Mouse (Mus musculus): ENCODE measurements around the gene Zfp354b. TPM values are rescaled to one million over a fixed set of nuclear protein-coding genes. Genes with fewer than 3 reads are reported as not detected.

Gene Zfp354b
- polyA plus RNA-seq, 1 experiment: 1.9 TPM

DNA sequence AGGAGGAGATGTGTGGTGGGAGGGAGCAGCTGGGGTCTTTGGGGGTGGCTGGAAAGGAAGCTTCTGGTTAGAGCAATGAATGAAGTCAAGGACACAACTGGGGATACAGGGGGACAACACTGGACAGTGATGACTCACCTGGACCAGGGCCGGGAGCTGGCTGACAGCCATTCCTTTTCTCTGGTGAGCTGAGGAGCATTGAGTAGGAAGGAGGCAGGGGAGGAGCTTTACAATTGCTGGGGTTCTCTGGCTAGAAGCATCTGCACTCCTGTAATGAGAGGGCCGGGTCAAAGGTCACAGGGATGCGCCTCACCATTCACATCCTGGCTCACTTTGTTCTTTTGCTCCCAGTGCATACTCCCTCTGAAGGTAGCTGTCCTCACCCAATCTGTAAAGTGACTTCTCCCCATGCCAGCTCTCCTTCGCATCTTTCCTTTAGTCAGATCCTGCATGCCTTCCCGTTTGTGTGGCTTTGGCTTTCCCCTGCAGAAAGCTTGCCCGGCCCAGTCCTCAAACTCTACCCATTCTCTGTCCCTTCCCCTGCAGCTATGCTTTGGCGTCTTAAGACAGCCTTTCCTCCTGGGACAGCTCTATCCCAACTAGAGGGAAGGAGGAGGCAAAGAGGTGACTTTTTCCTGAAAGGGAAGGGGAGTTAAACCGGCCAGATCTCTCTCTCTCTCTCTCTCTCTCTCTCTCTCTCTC, 45.1 kb downstream of the Zfp354b start:
- Histone ChIP-seq H3K27ac (ENCODE audit: control insufficient read depth, insufficient read depth, low read depth, low read length) (no peak overlapping the region), H3K4me1 (ENCODE audit: control insufficient read depth, insufficient read depth, low read length) (peaks cover 6% of the 10 kb centered on the region), H3K4me3 (ENCODE audit: control insufficient read depth, low read depth, low read length) (no peak overlapping the region), H3K27me3 (ENCODE audit: control insufficient read depth, insufficient read depth, low read length) (no peaks in the 10 kb centered on the region), H3K36me3 (ENCODE audit: control insufficient read depth, insufficient read depth, low read length) (no peaks in the 10 kb centered on the region)
- TF ChIP-seq CTCF (IDR thresholded peaks at IDR 0.05; ENCODE audit: control insufficient read depth, insufficient read depth, insufficient replicate concordance, low read depth, low read length) (no peak), POLR2A (IDR thresholded peaks at IDR 0.05; ENCODE audit: control insufficient read depth, low read depth, low read length) (no peak)

DNA sequence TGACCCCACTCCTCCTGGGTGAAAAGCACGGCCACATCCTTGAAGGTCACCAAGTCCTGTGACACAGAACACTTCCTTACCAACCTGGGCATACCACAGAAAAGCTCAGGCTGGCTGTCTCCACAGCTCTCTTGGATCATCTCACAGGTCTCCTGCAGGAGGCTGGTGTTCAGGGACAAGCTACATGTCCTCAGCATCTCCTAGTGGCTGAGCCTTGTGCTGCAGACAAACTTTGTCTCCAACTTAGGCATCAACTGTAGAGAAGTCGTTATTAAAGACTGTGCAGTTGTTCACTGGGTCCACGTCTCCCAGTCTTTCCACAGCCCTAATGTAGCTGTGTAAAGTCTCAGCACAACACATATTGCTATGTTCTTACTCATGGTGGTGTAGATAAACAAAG, 47.7 kb downstream of the Zfp354b start:
- no peaks in the 10 kb centered on the region for H3K27me3 ChIP-seq (ENCODE audit: control insufficient read depth, insufficient read depth, low read length)
- H3K4me3 ChIP-seq (ENCODE audit: control insufficient read depth, low read depth, low read length): no peak overlapping the region
- H3K36me3 ChIP-seq (ENCODE audit: control insufficient read depth, insufficient read depth, low read length): no peaks in the 10 kb centered on the region
- TF ChIP-seq POLR2A (IDR thresholded peaks at IDR 0.05; ENCODE audit: control insufficient read depth, low read depth, low read length) (no peak), CTCF (IDR thresholded peaks at IDR 0.05; ENCODE audit: control insufficient read depth, insufficient read depth, insufficient replicate concordance, low read depth, low read length) (no peak)
- peaks cover 6% of the 10 kb centered on the region for H3K4me1 ChIP-seq (ENCODE audit: control insufficient read depth, insufficient read depth, low read length)
- H3K27ac ChIP-seq (ENCODE audit: control insufficient read depth, insufficient read depth, low read depth, low read length): no peak overlapping the region

DNA sequence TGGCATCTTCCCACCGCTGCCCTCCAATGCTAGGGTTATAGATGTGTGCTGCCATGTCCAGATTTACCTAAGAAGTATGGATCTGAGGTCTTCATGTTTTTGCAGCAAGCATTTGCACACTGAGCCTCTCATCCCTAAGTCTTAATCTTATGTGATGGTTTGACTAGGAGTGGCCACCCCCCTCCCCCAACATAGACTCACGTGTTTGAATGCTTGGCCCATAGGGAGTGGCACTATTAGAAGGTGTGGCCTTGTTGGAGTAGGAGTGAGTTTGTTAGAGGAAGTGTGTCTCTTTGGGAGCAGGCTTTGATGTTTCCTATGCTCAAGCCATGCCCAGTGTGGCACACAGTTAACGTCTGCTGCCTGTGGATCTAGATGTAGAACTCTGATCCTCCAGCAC, 52.8 kb downstream of the Zfp354b start:
- Histone ChIP-seq H3K27ac (ENCODE audit: control insufficient read depth, insufficient read depth, low read depth, low read length) (no peak overlapping the region), H3K27me3 (ENCODE audit: control insufficient read depth, insufficient read depth, low read length) (no peaks in the 10 kb centered on the region), H3K4me3 (ENCODE audit: control insufficient read depth, low read depth, low read length) (no peak overlapping the region), H3K4me1 (ENCODE audit: control insufficient read depth, insufficient read depth, low read length) (no peaks in the 10 kb centered on the region), H3K36me3 (ENCODE audit: control insufficient read depth, insufficient read depth, low read length) (no peaks in the 10 kb centered on the region)
- TF ChIP-seq CTCF (IDR thresholded peaks at IDR 0.05; ENCODE audit: control insufficient read depth, insufficient read depth, insufficient replicate concordance, low read depth, low read length) (no peak), POLR2A (IDR thresholded peaks at IDR 0.05; ENCODE audit: control insufficient read depth, low read depth, low read length) (no peak)

Other genes starting within 250 kb of the Zfp354b start
- gene Zfp354c, start 103.9 kb downstream of the Zfp354b start, polyA plus RNA-seq (2012; rRNA removed): 1.5 and 2.1 TPM in 2 replicates
- 0.58 and 0.60 TPM in 2 replicates for gene Zfp879, start 90.1 kb downstream of the Zfp354b start, polyA plus RNA-seq (2012; rRNA removed)
- gene Grm6, start 80.9 kb downstream of the Zfp354b start, polyA plus RNA-seq (2012; rRNA removed): 0.79 and 0.91 TPM in 2 replicates
- gene Zfp454, start 44.0 kb downstream of the Zfp354b start, polyA plus RNA-seq (2012; rRNA removed): 0.13 and 0.36 TPM in 2 replicates
- 0.32 and 0.37 TPM in 2 replicates for gene Zfp2, start 15.5 kb downstream of the Zfp354b start, polyA plus RNA-seq (2012; rRNA removed)
- 76.9 and 80.1 TPM in 2 replicates for gene 4933414I15Rik, start 12.1 kb upstream of the Zfp354b start, polyA plus RNA-seq (2012; rRNA removed)
- not detected in 2 replicates for gene Prop1, start 22.1 kb upstream of the Zfp354b start, polyA plus RNA-seq (2012; rRNA removed)
- 0.04 and 0.14 TPM in 2 replicates for gene Olfr1378, start 34.9 kb upstream of the Zfp354b start, polyA plus RNA-seq (2012; rRNA removed)
- gene Olfr1377, start 50.3 kb upstream of the Zfp354b start, polyA plus RNA-seq (2012; rRNA removed): not detected in 2 replicates
- not detected in 2 replicates for gene Olfr51, start 72.0 kb upstream of the Zfp354b start, polyA plus RNA-seq (2012; rRNA removed)
- not detected in 2 replicates for gene Olfr54, start 82.6 kb upstream of the Zfp354b start, polyA plus RNA-seq (2012; rRNA removed)
- gene Olfr1375, start 116.5 kb upstream of the Zfp354b start, polyA plus RNA-seq (2012; rRNA removed): not detected in 2 replicates
- 0.54 and 1.2 TPM in 2 replicates for gene Zfp354a, start 127.6 kb upstream of the Zfp354b start, polyA plus RNA-seq (2012; rRNA removed)